In the genomic region with DNA sequence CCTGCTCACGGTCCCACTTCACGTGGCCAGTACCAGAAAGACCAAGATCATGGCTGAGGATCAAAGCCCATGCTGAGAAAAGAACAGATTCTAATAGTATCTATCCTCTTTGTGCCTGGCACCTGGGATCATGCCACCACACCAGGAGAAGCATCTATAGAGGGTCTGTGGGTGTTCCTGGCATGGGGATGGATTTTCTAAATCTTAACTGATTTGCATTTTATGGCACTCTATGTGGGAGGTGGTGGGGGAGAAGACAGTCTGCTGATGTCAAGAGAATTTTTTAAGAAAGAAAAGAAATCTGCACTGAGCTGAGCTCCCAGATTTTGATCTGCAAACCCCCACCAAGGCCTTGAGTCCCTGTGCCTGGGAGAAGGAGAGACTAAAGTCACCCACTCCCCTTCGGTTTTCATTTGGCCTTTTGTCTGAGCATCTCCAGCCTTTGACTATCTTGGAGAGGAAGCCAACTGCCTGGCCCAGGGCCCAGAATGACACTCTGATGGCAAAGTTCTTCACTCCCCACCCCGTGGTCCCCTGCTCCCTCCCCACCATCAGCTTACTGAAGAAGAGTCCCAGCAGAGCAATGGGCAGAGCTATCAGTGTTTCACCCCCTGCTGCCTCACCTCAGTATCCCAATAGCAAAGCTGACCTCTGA, we compare ENCODE assay signal across 8 mouse cellular contexts. TPM values are rescaled to one million over a fixed set of nuclear protein-coding genes. Genes with fewer than 3 reads are reported as not detected.
A peak's percentile ranks its signal among the peaks of the same experiment; 100 is the strongest.
DNase-seq lines count a peak whose midpoint lies in the region; ATAC-seq and TF ChIP-seq lines count a peak whose summit lies in the region.

No protein-coding gene starts in this region.

- H3K9me3 ChIP-seq in embryonic facial prominence, embryonic 15.5 days (replicated peaks) = no peaks in the 10 kb centered on the region
- H3K9me3 ChIP-seq in hindbrain, postnatal 0 days (ENCODE audit: low read length) = no peaks in the 10 kb centered on the region
- no peaks in the 10 kb centered on the region for H3K9me3 ChIP-seq in neural tube, embryonic 12.5 days

- peaks cover 13% of the 10 kb centered on the region for H3K27me3 ChIP-seq in embryonic facial prominence, embryonic 15.5 days
- 0 out of 2 replicates have a peak, but pooled peaks cover 4% of the 10 kb centered on the region for H3K27me3 ChIP-seq in hindbrain, postnatal 0 days (ENCODE audit: insufficient read depth, low read length)
- H3K27me3 ChIP-seq in neural tube, embryonic 12.5 days (replicated peaks) = peaks cover 32% of the 10 kb centered on the region

- H3K27ac ChIP-seq in embryonic facial prominence, embryonic 15.5 days (replicated peaks) = 0 out of 2 replicates have a peak overlapping the region, but pooled peaks have one; percentile 2
- H3K27ac ChIP-seq in hindbrain, postnatal 0 days = peak overlapping the region; percentile 78
- H3K27ac ChIP-seq in neural tube, embryonic 12.5 days = no peak overlapping the region; the same call in 1 of the 2 replicates

- WGBS in embryonic facial prominence, embryonic 15.5 days = 39% methylated on average over 4 of the region's 4 CpGs
- 36% methylated on average over 4 of the region's 4 CpGs for WGBS in hindbrain, postnatal 0 days
- WGBS in neural tube, embryonic 12.5 days = 33% methylated on average over 4 of the region's 4 CpGs

- H3K9ac ChIP-seq in embryonic facial prominence, embryonic 15.5 days = no peak overlapping the region
- peak overlapping the region; percentile 56 for H3K9ac ChIP-seq in hindbrain, postnatal 0 days (replicated peaks; ENCODE audit: low read length)
- no peak overlapping the region for H3K9ac ChIP-seq in neural tube, embryonic 12.5 days

- H3K4me2 ChIP-seq in embryonic facial prominence, embryonic 15.5 days (replicated peaks) = peak overlapping the region; percentile 96
- H3K4me2 ChIP-seq in hindbrain, postnatal 0 days (ENCODE audit: low read depth, low read length) = peak overlapping the region; percentile 87
- peak overlapping the region; percentile 100 for H3K4me2 ChIP-seq in neural tube, embryonic 12.5 days (replicated peaks)

- H3K4me3 ChIP-seq in embryonic facial prominence, embryonic 15.5 days (replicated peaks) = peak overlapping the region; percentile 57
- peak overlapping the region; percentile 52 for H3K4me3 ChIP-seq in hindbrain, postnatal 0 days (ENCODE audit: low read length)
- H3K4me3 ChIP-seq in neural tube, embryonic 12.5 days = no peak overlapping the region

- H3K4me1 ChIP-seq in embryonic facial prominence, embryonic 15.5 days = peaks cover 34% of the 10 kb centered on the region
- peaks cover 7% of the 10 kb centered on the region for H3K4me1 ChIP-seq in hindbrain, postnatal 0 days (ENCODE audit: insufficient read depth, low read length)
- peaks cover 16% of the 10 kb centered on the region for H3K4me1 ChIP-seq in neural tube, embryonic 12.5 days

- no peaks in the 10 kb centered on the region for H3K36me3 ChIP-seq in embryonic facial prominence, embryonic 15.5 days
- H3K36me3 ChIP-seq in hindbrain, postnatal 0 days (ENCODE audit: insufficient read depth, low read length) = no peaks in the 10 kb centered on the region
- H3K36me3 ChIP-seq in neural tube, embryonic 12.5 days = no peaks in the 10 kb centered on the region

- no peak for TF ChIP-seq CTCF in hindbrain, postnatal 0 days (IDR thresholded peaks at IDR 0.05; ENCODE audit: low read depth)

- no peak for ATAC-seq in embryonic facial prominence, embryonic 15.5 days (ENCODE audit: insufficient number of reproducible peaks, low FRiP score, low TSS enrichment, low read depth)
- no peak for ATAC-seq in hindbrain, postnatal 0 days
- no peak for ATAC-seq in neural tube, embryonic 12.5 days (ENCODE audit: low FRiP score, low read depth)

- peak; percentile 41 for DNase-seq in kidney, postnatal 14 days
- no peak for DNase-seq in kidney, adult 18-20 months
- peak; percentile 77 for DNase-seq in hindbrain, postnatal 0 days (ENCODE audit: low spot score)
- DNase-seq in adrenal gland, adult 2 months = no peak
- no peak for DNase-seq in T-cell, adult 2 months (ENCODE audit: low spot score)
- no peak for DNase-seq in thymus, adult 18-20 months

RNA-seq across cellular contexts. Expression of gene Inka2, which starts 2.1 kb away (rescaled TPM):
- polyA plus RNA-seq in embryonic facial prominence, embryonic 15.5 days (2015; fragmentation: Nextera tagmentation; extraction: Ambion mirVana) = 5.2 and 6.7 TPM in 2 replicates
- total RNA-seq in hindbrain, postnatal 0 days (2014; rRNA removed) = 11.1 and 15.0 TPM in 2 replicates
- polyA plus RNA-seq in hindbrain, postnatal 0 days (2015; fragmentation: Nextera tagmentation; extraction: Ambion mirVana) = 5.5 and 8.5 TPM in 2 replicates
- polyA plus RNA-seq in neural tube, embryonic 12.5 days (2016; fragmentation: Nextera tagmentation; extraction: Ambion mirVana) = 3.9 and 5.6 TPM in 2 replicates
- total RNA-seq in adrenal gland, adult 2 months (2021) = 1 to 10 TPM; 1.3 to 3.6 TPM
- 0.54 and 0.91 TPM in 2 replicates for polyA plus RNA-seq in adrenal gland, adult 2 months (2012; rRNA removed)

RNA-seq across cellular contexts. Expression of gene Ddx20, which starts 19.1 kb away (rescaled TPM):
- 30.6 and 32.6 TPM in 2 replicates for polyA plus RNA-seq in embryonic facial prominence, embryonic 15.5 days (2015; fragmentation: Nextera tagmentation; extraction: Ambion mirVana)
- 18.1 and 23.8 TPM in 2 replicates for total RNA-seq in hindbrain, postnatal 0 days (2014; rRNA removed)
- 14.4 and 15.8 TPM in 2 replicates for polyA plus RNA-seq in hindbrain, postnatal 0 days (2015; fragmentation: Nextera tagmentation; extraction: Ambion mirVana)
- polyA plus RNA-seq in neural tube, embryonic 12.5 days (2016; fragmentation: Nextera tagmentation; extraction: Ambion mirVana) = 33.8 and 34.6 TPM in 2 replicates
- total RNA-seq in adrenal gland, adult 2 months (2021) = 10 to 100 TPM; 16.9 to 17.0 TPM
- polyA plus RNA-seq in adrenal gland, adult 2 months (2012; rRNA removed) = 25.4 and 26.4 TPM in 2 replicates

Comparison
In these comparisons a context has a peak if more than half of its experiments do, and no peak if none do; other contexts are left out.
1. DNase-seq: peak in kidney, postnatal 14 days (single experiment) and hindbrain, postnatal 0 days (single experiment); none in kidney, adult 18-20 months (single experiment), adrenal gland, adult 2 months (single experiment), T-cell, adult 2 months (single experiment) and thymus, adult 18-20 months (0 of 2).
2. Peak in every context shown above with its lines, with median percentiles within 50 percentile points of each other: H3K4me2 ChIP-seq.